Comparison of ENCODE assay signal across 25 mouse cellular contexts in the genomic region with DNA sequence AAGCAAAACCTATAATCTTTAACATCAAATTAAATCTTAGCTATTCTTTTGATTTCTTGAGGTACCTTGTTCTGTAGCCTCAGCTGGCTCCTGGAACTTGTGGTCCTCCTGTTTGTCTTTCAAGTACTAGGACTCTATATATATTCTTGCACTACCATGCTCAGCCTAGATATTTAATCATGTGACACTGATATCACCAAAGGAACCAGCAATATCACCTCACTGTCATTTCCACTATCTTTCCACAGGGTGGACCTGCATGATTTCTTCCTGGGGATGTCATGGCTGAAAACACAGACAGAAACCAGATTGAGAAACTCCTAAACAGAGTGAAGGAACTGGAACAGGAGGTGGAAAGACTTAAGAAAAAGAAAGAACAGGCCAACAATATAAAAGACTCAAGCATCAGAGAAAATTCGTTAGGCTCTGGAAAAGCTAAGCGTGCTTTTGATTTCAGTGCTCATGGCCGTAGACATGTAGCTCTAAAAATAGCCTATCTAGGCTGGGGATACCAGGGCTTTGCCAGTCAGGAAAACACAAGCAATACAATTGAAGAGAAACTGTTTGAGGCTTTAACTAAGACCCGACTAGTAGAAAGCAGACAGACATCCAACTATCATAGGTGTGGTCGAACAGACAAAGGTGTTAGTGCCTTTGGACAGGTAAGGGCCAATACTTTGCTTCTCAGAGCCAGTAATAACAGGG. TPM values are rescaled to one million over a fixed set of nuclear protein-coding genes. Genes with fewer than 3 reads are reported as not detected.
A peak's percentile ranks its signal among the peaks of the same experiment; 100 is the strongest.
DNase-seq lines count a peak whose midpoint lies in the region; ATAC-seq lines count a peak whose summit lies in the region.
"Had no signal": no experiment of that assay in that cellular context is flagged by ENCODE, and none has a peak within 500 bp of the region (broad histone marks: within the 10 kb centered on the region; RNA-seq: fewer than 3 reads in every experiment).

No protein-coding gene starts in this region.

- intact Hi-C loops in heart, postnatal 36 days (cut with DNase I): no loop called here
- intact Hi-C loops in heart, postnatal 25 days (cut with DNase I): no loop called here

- peaks cover 14% of the 10 kb centered on the region; the same call in 1 of the 2 replicates for H3K4me1 ChIP-seq in heart, embryonic 10.5 days
- H3K4me1 ChIP-seq in heart, embryonic 14.5 days (ENCODE audit: control insufficient read depth in 2 of 2, insufficient read depth in 2 of 2, low read length in 2 of 2): peaks cover 0 to 25% of the 10 kb centered on the region in 2 experiments; a peak in 3 of 4 replicates
- H3K4me1 ChIP-seq in intestine, embryonic 14.5 days (replicated peaks; ENCODE audit: control insufficient read depth, insufficient read depth, low read length): peaks cover 14% of the 10 kb centered on the region
- H3K4me1 ChIP-seq in intestine, embryonic 16.5 days (ENCODE audit: control insufficient read depth, insufficient read depth, low read length): peaks cover 5% of the 10 kb centered on the region

- peak overlapping the region; percentile 43 for H3K4me2 ChIP-seq in heart, embryonic 14.5 days (ENCODE audit: low read length)
- H3K4me2 ChIP-seq in intestine, embryonic 14.5 days (ENCODE audit: low read length): no peak overlapping the region
- no peak overlapping the region for H3K4me2 ChIP-seq in intestine, embryonic 16.5 days (ENCODE audit: low read depth, low read length)
- H3K4me2 ChIP-seq: embryonic facial prominence, embryonic 12.5 days; forebrain, embryonic 15.5 days; hindbrain, embryonic 13.5 days; intestine, embryonic 15.5 days had no signal

- H3K9ac ChIP-seq in heart, embryonic 14.5 days (ENCODE audit: low read length): peak overlapping the region; percentile 45; the same call in 1 of the 2 replicates
- H3K9ac ChIP-seq in intestine, embryonic 14.5 days (ENCODE audit: low read length): no peak overlapping the region
- no peak overlapping the region for H3K9ac ChIP-seq in intestine, embryonic 16.5 days (ENCODE audit: low read depth, low read length)
- H3K9ac ChIP-seq: embryonic facial prominence, embryonic 12.5 days; forebrain, embryonic 15.5 days; hindbrain, embryonic 13.5 days; intestine, embryonic 15.5 days had no signal

- DNase-seq in heart, embryonic 10.5 days (ENCODE audit: low spot score): peak; percentile 66
- no peak for DNase-seq in heart, postnatal 36 days
- DNase-seq in heart, postnatal 25 days (ENCODE audit: low spot score): no peak
- peak; percentile 39 for DNase-seq in intestine, embryonic 14.5 days (ENCODE audit: low spot score)
- no peak for DNase-seq in kidney, postnatal 4 days
- DNase-seq: adrenal gland, postnatal 14 days; cerebellum, adult 11-12 months; cerebellum, adult 9-10 months; cerebellum, postnatal 25 days; gastrocnemius, postnatal 36 days; kidney, adult 2 months had no signal

- H3K27me3 ChIP-seq in heart, embryonic 10.5 days (ENCODE audit: insufficient read depth, poor library complexity, severe bottlenecking): no peaks in the 10 kb centered on the region
- no peaks in the 10 kb centered on the region for H3K27me3 ChIP-seq in heart, embryonic 14.5 days (ENCODE audit: control insufficient read depth, insufficient read depth, low read length)
- H3K27me3 ChIP-seq in intestine, embryonic 14.5 days (replicated peaks; ENCODE audit: control insufficient read depth, insufficient read depth, low read length): no peaks in the 10 kb centered on the region
- no peaks in the 10 kb centered on the region for H3K27me3 ChIP-seq in intestine, embryonic 16.5 days (replicated peaks; ENCODE audit: control insufficient read depth, insufficient read depth, low read length)
- H3K27me3 ChIP-seq: embryonic facial prominence, embryonic 12.5 days; forebrain, embryonic 15.5 days; hindbrain, embryonic 13.5 days; intestine, embryonic 15.5 days; Patski had no signal

- ATAC-seq in heart, embryonic 14.5 days (ENCODE audit: insufficient number of reproducible peaks, insufficient read depth, low FRiP score, low read depth): peak; percentile 66; the same call in 1 of the 2 replicates
- no peak for ATAC-seq in intestine, embryonic 14.5 days (replicated peaks; ENCODE audit: low FRiP score, low TSS enrichment, low read depth)
- ATAC-seq in intestine, embryonic 16.5 days: no peak
- ATAC-seq: activated CD4-positive, CD25-positive, alpha-beta regulatory T cell, adult 4 months; forebrain, embryonic 15.5 days; hindbrain, postnatal 0 days; intestine, embryonic 15.5 days; Patski had no signal

- WGBS in heart, embryonic 10.5 days: 64% methylated on average over 5 of the region's 5 CpGs
- WGBS in heart, embryonic 14.5 days: 31% methylated on average over 5 of the region's 5 CpGs
- WGBS in intestine, embryonic 14.5 days: 93% methylated on average over 5 of the region's 5 CpGs
- 92% methylated on average over 5 of the region's 5 CpGs for WGBS in intestine, embryonic 16.5 days

- peak overlapping the region; percentile 18; the same call in 1 of the 2 replicates for H3K27ac ChIP-seq in heart, embryonic 10.5 days
- peak overlapping the region; percentile 88 to 92 for H3K27ac ChIP-seq in heart, embryonic 14.5 days (replicated peaks in 1 of 2; ENCODE audit: control insufficient read depth in 1 of 2, insufficient read depth in 1 of 2, low read depth in 2 of 2, low read length in 2 of 2)
- no peak overlapping the region for H3K27ac ChIP-seq in intestine, embryonic 14.5 days (ENCODE audit: low read depth)
- no peak overlapping the region for H3K27ac ChIP-seq in intestine, embryonic 16.5 days (ENCODE audit: low read length)
- H3K27ac ChIP-seq: embryonic facial prominence, embryonic 12.5 days; forebrain, embryonic 15.5 days; hindbrain, embryonic 13.5 days; hindbrain, postnatal 0 days; intestine, embryonic 15.5 days had no signal

- peaks cover 54% of the 10 kb centered on the region for H3K36me3 ChIP-seq in heart, embryonic 10.5 days
- peaks cover 63% of the 10 kb centered on the region for H3K36me3 ChIP-seq in heart, embryonic 14.5 days (ENCODE audit: control insufficient read depth, insufficient read depth, low read length)
- peaks cover 61% of the 10 kb centered on the region for H3K36me3 ChIP-seq in intestine, embryonic 14.5 days (ENCODE audit: control insufficient read depth, insufficient read depth, low read length)
- peaks cover 7% of the 10 kb centered on the region; the same call in 1 of the 2 replicates for H3K36me3 ChIP-seq in intestine, embryonic 16.5 days (ENCODE audit: control insufficient read depth, insufficient read depth, low read length)

- 0 out of 2 replicates have a peak overlapping the region, but pooled peaks have one; percentile 8 for H3K4me3 ChIP-seq in heart, embryonic 10.5 days
- H3K4me3 ChIP-seq in heart, embryonic 14.5 days (ENCODE audit: control insufficient read depth in 1 of 2, insufficient read depth in 1 of 2, low read depth in 1 of 2, low read length in 2 of 2): no peak overlapping the region; a peak in 1 of 4 replicates
- no peak overlapping the region for H3K4me3 ChIP-seq in intestine, embryonic 14.5 days (ENCODE audit: low read depth, low read length)
- H3K4me3 ChIP-seq in intestine, embryonic 16.5 days (ENCODE audit: low read length): no peak overlapping the region
- H3K4me3 ChIP-seq: embryonic facial prominence, embryonic 12.5 days; forebrain, embryonic 15.5 days; hindbrain, embryonic 13.5 days; intestine, embryonic 15.5 days had no signal

- no peaks in the 10 kb centered on the region for H3K9me3 ChIP-seq in heart, embryonic 10.5 days
- no peaks in the 10 kb centered on the region for H3K9me3 ChIP-seq in heart, embryonic 14.5 days (ENCODE audit: control insufficient read depth, low read length)
- no peaks in the 10 kb centered on the region for H3K9me3 ChIP-seq in intestine, embryonic 14.5 days (ENCODE audit: control insufficient read depth, low read length)
- H3K9me3 ChIP-seq in intestine, embryonic 16.5 days (ENCODE audit: control insufficient read depth, low read length): no peaks in the 10 kb centered on the region
- H3K9me3 ChIP-seq: embryonic facial prominence, embryonic 12.5 days; forebrain, embryonic 15.5 days; hindbrain, embryonic 13.5 days; intestine, embryonic 15.5 days had no signal

RNA-seq across cellular contexts. Expression of a gene that starts 5.4 kb away (rescaled TPM):
- 0.48 and 0.51 TPM in 2 replicates for polyA plus RNA-seq in heart, embryonic 10.5 days (2016; fragmentation: Nextera tagmentation; extraction: Ambion mirVana)
- total RNA-seq in heart, postnatal 36 days (2021): not detected
- polyA plus RNA-seq in heart, embryonic 14.5 days (2014; fragmentation: Nextera tagmentation; extraction: Ambion mirVana): 0.26 and 0.28 TPM in 2 replicates
- not detected for total RNA-seq in heart, postnatal 25 days (2021)
- polyA plus RNA-seq in intestine, embryonic 14.5 days (2014; fragmentation: Nextera tagmentation; extraction: Ambion mirVana): 0.31 and 0.43 TPM in 2 replicates
- polyA plus RNA-seq in intestine, embryonic 16.5 days (2015; fragmentation: Nextera tagmentation; extraction: Ambion mirVana): 0.38 and 0.66 TPM in 2 replicates
- total RNA-seq: adrenal gland, postnatal 14 days; gastrocnemius, adult 8-10 months; gastrocnemius, postnatal 36 days; hematopoietic stem cell, adult 5-6 weeks had no signal

RNA-seq across cellular contexts. Expression of a gene that starts 5.5 kb away (rescaled TPM):
- 12.4 and 13.8 TPM in 2 replicates for polyA plus RNA-seq in heart, embryonic 10.5 days (2016; fragmentation: Nextera tagmentation; extraction: Ambion mirVana)
- total RNA-seq in heart, postnatal 36 days (2021): 1 to 10 TPM; 1.6 to 2.4 TPM
- 14.8 and 15.8 TPM in 2 replicates for polyA plus RNA-seq in heart, embryonic 14.5 days (2014; fragmentation: Nextera tagmentation; extraction: Ambion mirVana)
- 1 to 10 TPM; 2.2 to 2.6 TPM for total RNA-seq in heart, postnatal 25 days (2021)
- 14.4 and 14.6 TPM in 2 replicates for polyA plus RNA-seq in intestine, embryonic 14.5 days (2014; fragmentation: Nextera tagmentation; extraction: Ambion mirVana)
- 10.8 TPM in 2 replicates for polyA plus RNA-seq in intestine, embryonic 16.5 days (2015; fragmentation: Nextera tagmentation; extraction: Ambion mirVana)

RNA-seq across cellular contexts. Expression of a gene that starts 6.3 kb away (rescaled TPM):
- polyA plus RNA-seq in heart, embryonic 10.5 days (2016; fragmentation: Nextera tagmentation; extraction: Ambion mirVana): 15.5 and 17.3 TPM in 2 replicates
- total RNA-seq in heart, postnatal 36 days (2021): 1 to 10 TPM; 6.6 to 6.7 TPM
- polyA plus RNA-seq in heart, embryonic 14.5 days (2014; fragmentation: Nextera tagmentation; extraction: Ambion mirVana): 13.8 and 14.4 TPM in 2 replicates
- 1 to 10 TPM; 6.6 to 7.5 TPM for total RNA-seq in heart, postnatal 25 days (2021)
- polyA plus RNA-seq in intestine, embryonic 14.5 days (2014; fragmentation: Nextera tagmentation; extraction: Ambion mirVana): 21.7 and 23.9 TPM in 2 replicates
- polyA plus RNA-seq in intestine, embryonic 16.5 days (2015; fragmentation: Nextera tagmentation; extraction: Ambion mirVana): 15.0 and 16.5 TPM in 2 replicates

RNA-seq across cellular contexts. Expression of a gene that starts 6.4 kb away (rescaled TPM):
- polyA plus RNA-seq in heart, embryonic 10.5 days (2016; fragmentation: Nextera tagmentation; extraction: Ambion mirVana): 2.8 and 3.6 TPM in 2 replicates
- not detected for total RNA-seq in heart, postnatal 36 days (2021)
- polyA plus RNA-seq in heart, embryonic 14.5 days (2014; fragmentation: Nextera tagmentation; extraction: Ambion mirVana): 0.73 and 0.89 TPM in 2 replicates
- not detected for total RNA-seq in heart, postnatal 25 days (2021)
- 2.1 and 3.1 TPM in 2 replicates for polyA plus RNA-seq in intestine, embryonic 14.5 days (2014; fragmentation: Nextera tagmentation; extraction: Ambion mirVana)
- polyA plus RNA-seq in intestine, embryonic 16.5 days (2015; fragmentation: Nextera tagmentation; extraction: Ambion mirVana): 1.1 and 1.2 TPM in 2 replicates
- total RNA-seq: gastrocnemius, adult 8-10 months; gastrocnemius, postnatal 36 days; hematopoietic stem cell, adult 5-6 weeks had no signal

RNA-seq across cellular contexts. Expression of a gene that starts 46.6 kb away (rescaled TPM):
- not detected in 2 replicates for polyA plus RNA-seq in heart, embryonic 10.5 days (2016; fragmentation: Nextera tagmentation; extraction: Ambion mirVana)
- not detected for total RNA-seq in heart, postnatal 36 days (2021)
- not detected in 2 replicates for polyA plus RNA-seq in heart, embryonic 14.5 days (2014; fragmentation: Nextera tagmentation; extraction: Ambion mirVana)
- total RNA-seq in heart, postnatal 25 days (2021): not detected
- polyA plus RNA-seq in intestine, embryonic 14.5 days (2014; fragmentation: Nextera tagmentation; extraction: Ambion mirVana): not detected in 2 replicates
- not detected in 2 replicates for polyA plus RNA-seq in intestine, embryonic 16.5 days (2015; fragmentation: Nextera tagmentation; extraction: Ambion mirVana)
- total RNA-seq: adrenal gland, adult 18-20 months; adrenal gland, postnatal 14 days; gastrocnemius, adult 8-10 months; gastrocnemius, postnatal 36 days; hematopoietic stem cell, adult 5-6 weeks; hindbrain, postnatal 0 days had no signal
- polyA plus RNA-seq: activated CD4-positive, CD25-positive, alpha-beta regulatory T cell, adult 4 months; cortical plate, adult 2 months; embryonic facial prominence, embryonic 12.5 days; forebrain, embryonic 11.5 days; forebrain, embryonic 15.5 days; hindbrain, embryonic 13.5 days; hindbrain, postnatal 0 days; intestine, embryonic 15.5 days; kidney, adult 2 months; Patski had no signal

Comparison
In these comparisons a context has a peak if more than half of its experiments do, and no peak if none do; other contexts are left out.
1. DNase-seq: peak in heart, embryonic 10.5 days (single experiment) and intestine, embryonic 14.5 days (single experiment); none in heart, postnatal 36 days (0 of 2), heart, postnatal 25 days (single experiment) and kidney, postnatal 4 days (0 of 2).
2. H3K27ac ChIP-seq: peak in heart, embryonic 10.5 days (single experiment) and heart, embryonic 14.5 days (2 of 2); none in intestine, embryonic 14.5 days (single experiment) and intestine, embryonic 16.5 days (single experiment).